Mouse (Mus musculus) stomach, embryonic 16.5 days (tissue): ENCODE measurements around the gene Sgpp1. TPM values are rescaled to one million over a fixed set of nuclear protein-coding genes. Genes with fewer than 3 reads are reported as not detected.
A peak's percentile ranks its signal among the peaks of the same experiment; 100 is the strongest.

Experiments
- ATAC-seq: fragments of 200-750 bp; cut with Nextera tagmentation; 2 replicates; pipeline ENCODE4 v1.8.0; 2017; ENCODE audit warnings: moderate number of reproducible peaks, moderate TSS enrichment; ENCODE audit not compliant: insufficient read depth, low FRiP score
- H3K27ac ChIP-seq: fragments of 300-500 bp; sonication (generic); 2 replicates; pipeline ENCODE4 v1.5.1; 2014; ENCODE audit warnings: low read length
- H3K27me3 ChIP-seq: fragments of 300-500 bp; sonication (generic); 2 replicates; pipeline ENCODE4 v1.6.1; 2014; ENCODE audit warnings: low read length, control low read depth, mixed read lengths; ENCODE audit not compliant: control insufficient read depth, insufficient read depth
- H3K36me3 ChIP-seq: fragments of 300-500 bp; sonication (generic); 2 replicates; pipeline ENCODE4 v1.6.1; 2014; ENCODE audit warnings: low read length; ENCODE audit not compliant: control insufficient read depth, insufficient read depth
- H3K4me1 ChIP-seq: fragments of 300-500 bp; sonication (generic); 2 replicates; pipeline ENCODE4 v1.6.1; 2014; ENCODE audit warnings: low read length, control low read depth, mixed read lengths; ENCODE audit not compliant: control insufficient read depth, insufficient read depth
- H3K4me2 ChIP-seq: fragments of 300-500 bp; sonication (generic); 2 replicates; pipeline ENCODE4 v1.6.1; 2014; ENCODE audit warnings: low read depth, low read length, mixed read lengths
- H3K4me3 ChIP-seq: fragments of 300-500 bp; sonication (generic); replicated peaks from 2 replicates; pipeline ENCODE4 v1.5.1; 2014; ENCODE audit warnings: mild to moderate bottlenecking, low read length
- H3K9ac ChIP-seq: fragments of 300-500 bp; sonication (generic); 2 replicates; pipeline ENCODE4 v1.6.1; 2014; ENCODE audit warnings: low read length
- H3K9me3 ChIP-seq: fragments of 300-500 bp; sonication (generic); replicated peaks from 2 replicates; pipeline ENCODE4 v1.6.1; 2016; ENCODE audit warnings: low read length, control low read depth; ENCODE audit not compliant: control insufficient read depth
- WGBS: fragments of 180-500 bp; shearing (Covaris S2); extraction: QIAGEN DNeasy Blood & Tissue Kit; methylation state at CpG from one replicate; pipeline ENCODE4 v1.1.7; 2014; 5-methylcytosine and 5-hydroxymethylcytosine counted together
- polyA plus RNA-seq: library from polyadenylated mRNA; unstranded; fragments of >200 nt; fragmentation: Nextera tagmentation; extraction: Ambion mirVana; gene quantifications from 2 replicates; pipeline ENCODE4 v1.2.1, GENCODE M21; 2015

Gene Sgpp1
- polyA plus RNA-seq, 1 experiment from 2014 or later, result 16.8 TPM

GRCm38 (mm10) chr12:75736296-75736695 is 767 bp upstream of the Sgpp1 start:
- no peak overlapping the region for H3K4me2 ChIP-seq

GRCm38 (mm10) chr12:75734891-75735245 is 661 bp downstream of the Sgpp1 start:
- H3K27me3 ChIP-seq, result no peaks in the 10 kb centered on the region
- WGBS, result 2% methylated on average over 17 of the region's 17 CpGs
- H3K4me2 ChIP-seq, result peak overlapping the region; percentile 93
- 0 out of 2 replicates have a peak, but pooled peaks cover 4% of the 10 kb centered on the region for H3K4me1 ChIP-seq
- H3K27ac ChIP-seq, result peak overlapping the region; percentile 85
- ATAC-seq, result no peak; the same call in 1 of the 2 replicates
- H3K9me3 ChIP-seq, result no peaks in the 10 kb centered on the region
- peak overlapping the region; percentile 95 for H3K9ac ChIP-seq
- peak overlapping the region; percentile 89 for H3K4me3 ChIP-seq
- H3K36me3 ChIP-seq, result no peaks in the 10 kb centered on the region

More at GRCm38 (mm10) chr12:75736296-75736695, 767 bp upstream of the Sgpp1 start:
- H3K27ac ChIP-seq, result no peak overlapping the region
- no peaks in the 10 kb centered on the region for H3K27me3 ChIP-seq
- no peaks in the 10 kb centered on the region for H3K9me3 ChIP-seq
- 0 out of 2 replicates have a peak, but pooled peaks cover 4% of the 10 kb centered on the region for H3K4me1 ChIP-seq
- no peak overlapping the region for H3K9ac ChIP-seq
- no peaks in the 10 kb centered on the region for H3K36me3 ChIP-seq
- H3K4me3 ChIP-seq, result no peak overlapping the region
- no peak for ATAC-seq
- 75% methylated on average over 4 of the region's 4 CpGs for WGBS

GRCm38 (mm10) chr12:75734167-75734566 is 1.4 kb downstream of the Sgpp1 start:
- H3K9ac ChIP-seq, result peak overlapping the region; percentile 17; the same call in 1 of the 2 replicates
- ATAC-seq, result no peak

DNA sequence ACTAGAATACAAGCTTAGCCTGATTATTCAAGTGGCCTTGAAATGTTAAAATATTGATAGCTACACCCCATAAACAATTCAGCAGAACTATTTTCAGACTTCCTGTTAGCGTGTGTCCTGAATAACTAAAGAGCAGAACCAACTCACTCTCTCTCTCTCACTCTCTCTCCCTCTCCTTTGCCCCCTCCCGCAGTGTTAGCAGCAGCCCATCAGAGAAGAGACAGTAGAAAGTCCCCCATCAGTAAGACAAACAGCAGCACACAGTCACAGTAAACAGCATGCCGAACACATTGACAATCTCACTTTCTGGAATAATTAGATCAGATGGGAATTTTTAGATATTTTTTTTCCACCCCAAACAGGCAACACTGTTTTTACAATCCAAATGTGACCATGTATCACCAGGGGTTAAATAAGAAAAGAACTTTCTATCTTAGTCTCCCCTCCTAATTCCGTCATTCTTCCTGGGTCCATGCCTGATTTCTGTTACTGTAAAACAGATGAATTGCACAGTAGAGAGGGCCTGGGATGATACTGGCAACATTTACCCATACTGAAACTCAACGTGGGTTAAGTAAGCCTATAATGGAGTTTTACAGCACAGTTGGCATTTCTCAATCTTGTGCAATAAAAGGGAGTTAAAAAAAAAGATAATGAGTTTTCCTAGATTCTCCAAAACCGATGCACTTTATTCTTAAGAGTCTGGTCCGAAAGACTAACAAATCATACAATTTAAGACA is 2.0 kb downstream of the Sgpp1 start:
- Histone ChIP-seq H3K27ac (no peak overlapping the region), H3K9ac (peak overlapping the region; percentile 15; the same call in 1 of the 2 replicates), H3K9me3 (no peaks in the 10 kb centered on the region), H3K36me3 (no peaks in the 10 kb centered on the region), H3K4me3 (peak overlapping the region; percentile 89), H3K4me2 (peak overlapping the region; percentile 93), H3K27me3 (no peaks in the 10 kb centered on the region), H3K4me1 (0 out of 2 replicates have a peak, but pooled peaks cover 4% of the 10 kb centered on the region)
- WGBS, result 27% methylated on average over 7 of the region's 7 CpGs
- ATAC-seq, result no peak

More at GRCm38 (mm10) chr12:75734167-75734566, 1.4 kb downstream of the Sgpp1 start:
- peak overlapping the region; percentile 93 for H3K4me2 ChIP-seq
- no peak overlapping the region for H3K27ac ChIP-seq
- H3K4me1 ChIP-seq, result 0 out of 2 replicates have a peak, but pooled peaks cover 4% of the 10 kb centered on the region
- H3K36me3 ChIP-seq, result no peaks in the 10 kb centered on the region
- 19% methylated on average over 10 of the region's 10 CpGs for WGBS
- no peaks in the 10 kb centered on the region for H3K9me3 ChIP-seq
- peak overlapping the region; percentile 89 for H3K4me3 ChIP-seq
- H3K27me3 ChIP-seq, result no peaks in the 10 kb centered on the region

GRCm38 (mm10) chr12:75731927-75732443 is 3.5 kb downstream of the Sgpp1 start:
- H3K4me2 ChIP-seq, result no peak overlapping the region
- no peaks in the 10 kb centered on the region for H3K36me3 ChIP-seq
- H3K4me1 ChIP-seq, result peaks cover 6% of the 10 kb centered on the region; the same call in 1 of the 2 replicates
- H3K4me3 ChIP-seq, result no peak overlapping the region
- no peak for ATAC-seq
- H3K9me3 ChIP-seq, result no peaks in the 10 kb centered on the region; the same call in 1 of the 2 replicates
- no peak overlapping the region for H3K9ac ChIP-seq
- no peaks in the 10 kb centered on the region for H3K27me3 ChIP-seq
- no peak overlapping the region for H3K27ac ChIP-seq
- whole genome bisulfite sequencing, result 60% methylated on average over 6 of the region's 6 CpGs

DNA sequence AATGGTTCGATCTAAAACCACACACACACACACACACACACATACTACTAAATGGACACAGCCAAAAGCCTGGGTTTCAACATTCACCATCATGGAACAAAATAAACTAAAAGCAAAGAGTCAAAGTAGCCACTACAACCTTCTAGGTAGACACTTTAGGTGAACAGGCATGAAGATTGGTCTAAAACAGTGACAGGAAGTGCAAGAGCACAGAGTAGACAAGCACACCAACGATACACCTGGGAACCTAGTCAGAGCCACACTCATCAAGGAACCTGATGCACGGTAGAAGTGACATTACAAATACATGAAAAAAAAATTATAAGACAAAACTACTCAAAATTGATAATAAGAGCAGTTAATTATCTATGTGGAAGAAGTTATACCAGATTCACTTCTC is 4.0 kb downstream of the Sgpp1 start:
- no peak for ATAC-seq
- WGBS, result 89% methylated on average over 3 of the region's 3 CpGs
- H3K4me1 ChIP-seq, result peaks cover 6% of the 10 kb centered on the region; the same call in 1 of the 2 replicates
- no peaks in the 10 kb centered on the region; the same call in 1 of the 2 replicates for H3K9me3 ChIP-seq
- no peak overlapping the region for H3K27ac ChIP-seq
- no peaks in the 10 kb centered on the region for H3K27me3 ChIP-seq
- no peaks in the 10 kb centered on the region for H3K36me3 ChIP-seq
- no peak overlapping the region for H3K4me2 ChIP-seq
- H3K4me3 ChIP-seq, result no peak overlapping the region
- H3K9ac ChIP-seq, result no peak overlapping the region

GRCm38 (mm10) chr12:75730458-75730857 is 5.1 kb downstream of the Sgpp1 start:
- no peak for ATAC-seq
- Histone ChIP-seq H3K4me1 (peaks cover 6% of the 10 kb centered on the region; the same call in 1 of the 2 replicates), H3K27me3 (no peaks in the 10 kb centered on the region), H3K4me2 (no peak overlapping the region), H3K4me3 (no peak overlapping the region), H3K27ac (no peak overlapping the region), H3K9ac (no peak overlapping the region), H3K36me3 (no peaks in the 10 kb centered on the region), H3K9me3 (no peaks in the 10 kb centered on the region; the same call in 1 of the 2 replicates)
- WGBS, result 71% methylated on average over 4 of the region's 4 CpGs

GRCm38 (mm10) chr12:75729876-75730275 is 5.7 kb downstream of the Sgpp1 start:
- Histone ChIP-seq H3K36me3 (no peaks in the 10 kb centered on the region), H3K27me3 (no peaks in the 10 kb centered on the region), H3K9ac (no peak overlapping the region), H3K9me3 (no peaks in the 10 kb centered on the region; the same call in 1 of the 2 replicates), H3K4me1 (peaks cover 6% of the 10 kb centered on the region; the same call in 1 of the 2 replicates), H3K4me2 (no peak overlapping the region), H3K4me3 (no peak overlapping the region), H3K27ac (no peak overlapping the region)
- 51% methylated on average over 1 of the region's 1 CpGs for WGBS
- ATAC-seq, result no peak
